Mouse (Mus musculus): ENCODE measurements around the gene Wipf1.
A peak's percentile ranks its signal among the peaks of the same experiment; 100 is the strongest.

Wipf1 gene

GRCm38 (mm10) chr2:73389951-73390350 lies 139.6 kb downstream of the Wipf1 start:
- DNase-seq (ENCODE audit: extremely low read depth, low read depth) = no peak

GRCm38 (mm10) chr2:73387806-73388205 lies 141.7 kb downstream of the Wipf1 start:
- no peak for DNase-seq (ENCODE audit: extremely low read depth, low read depth)

- peak; percentile 83 for DNase-seq (ENCODE audit: extremely low read depth, low read depth)
Observed at GRCm38 (mm10) chr2:73386356-73387046, 143.0 kb downstream of the Wipf1 start, which contains the start of gene Gpr155. Gpr155 (minus strand) TSS chr2:73386572.

- DNase-seq (ENCODE audit: extremely low read depth, low read depth) = peak; percentile 20
Observed at GRCm38 (mm10) chr2:73385641-73386355, 143.7 kb downstream of the Wipf1 start.

- peak; percentile 19 for DNase-seq (ENCODE audit: extremely low read depth, low read depth)
Observed at GRCm38 (mm10) chr2:73385172-73385571, 144.4 kb downstream of the Wipf1 start.

- no peak for DNase-seq (ENCODE audit: extremely low read depth, low read depth)
Observed at GRCm38 (mm10) chr2:73380298-73380975, 149.1 kb downstream of the Wipf1 start.

- DNase-seq (ENCODE audit: extremely low read depth, low read depth) = no peak
Observed at GRCm38 (mm10) chr2:73379656-73380055, 149.9 kb downstream of the Wipf1 start.

Measured in MEL-GATA-1-ER (cell line).